Comparison of ENCODE assay signal across 26 mouse cellular contexts in the genomic region with DNA sequence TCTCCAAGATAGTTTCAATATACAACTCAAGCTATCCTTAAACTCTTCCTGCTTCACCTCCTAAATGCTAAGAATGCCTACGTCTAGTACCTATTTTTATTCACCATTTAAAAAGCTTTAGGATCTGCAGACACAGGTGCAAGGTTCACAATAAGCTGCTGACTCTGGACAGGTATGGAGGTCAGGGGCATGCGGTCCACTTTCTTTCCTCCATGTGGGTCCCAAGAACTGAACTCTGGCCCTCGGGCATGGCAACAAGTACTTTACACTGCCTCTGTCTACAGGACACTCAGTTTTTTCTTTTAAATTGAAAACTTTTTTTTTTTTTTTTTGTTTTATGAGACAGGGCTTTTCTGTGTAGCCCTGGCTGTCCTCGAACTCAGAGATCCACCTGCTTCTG. TPM values are rescaled to one million over a fixed set of nuclear protein-coding genes. Genes with fewer than 3 reads are reported as not detected.
A peak's percentile ranks its signal among the peaks of the same experiment; 100 is the strongest.
DNase-seq lines count a peak whose midpoint lies in the region; ATAC-seq lines count a peak whose summit lies in the region.
"Had no signal": no experiment of that assay in that cellular context is flagged by ENCODE, and none has a peak within 500 bp of the region (broad histone marks: within the 10 kb centered on the region; RNA-seq: fewer than 3 reads in every experiment).

No protein-coding gene starts in this region.

- no peak overlapping the region for H3K9ac ChIP-seq in kidney, embryonic 14.5 days (ENCODE audit: low read depth, low read length)
- no peak overlapping the region for H3K9ac ChIP-seq in kidney, embryonic 16.5 days (replicated peaks; ENCODE audit: low read length)
- no peak overlapping the region for H3K9ac ChIP-seq in kidney, embryonic 15.5 days
- H3K9ac ChIP-seq in liver, embryonic 12.5 days, result no peak overlapping the region
- H3K9ac ChIP-seq: embryonic facial prominence, embryonic 13.5 days; embryonic facial prominence, embryonic 15.5 days; forebrain, embryonic 12.5 days had no signal

- ATAC-seq in kidney, embryonic 14.5 days (ENCODE audit: low FRiP score, low TSS enrichment), result no peak
- ATAC-seq in kidney, embryonic 16.5 days (ENCODE audit: low FRiP score, low TSS enrichment), result no peak
- no peak for ATAC-seq in kidney, embryonic 15.5 days (replicated peaks; ENCODE audit: low FRiP score)
- no peak for ATAC-seq in liver, embryonic 12.5 days
- ATAC-seq: forebrain, embryonic 14.5 days had no signal

- H3K9me3 ChIP-seq in kidney, embryonic 14.5 days (ENCODE audit: control insufficient read depth, low read length), result no peaks in the 10 kb centered on the region
- no peaks in the 10 kb centered on the region for H3K9me3 ChIP-seq in kidney, embryonic 16.5 days (ENCODE audit: low read length)
- H3K9me3 ChIP-seq in kidney, embryonic 15.5 days (replicated peaks), result no peaks in the 10 kb centered on the region
- no peaks in the 10 kb centered on the region for H3K9me3 ChIP-seq in liver, embryonic 12.5 days (replicated peaks)
- H3K9me3 ChIP-seq: embryonic facial prominence, embryonic 13.5 days; embryonic facial prominence, embryonic 15.5 days; forebrain, embryonic 10.5 days; forebrain, embryonic 12.5 days had no signal

- peaks cover 55% of the 10 kb centered on the region for H3K36me3 ChIP-seq in kidney, embryonic 14.5 days (ENCODE audit: control insufficient read depth, insufficient read depth, low read length)
- peaks cover 19% of the 10 kb centered on the region for H3K36me3 ChIP-seq in kidney, embryonic 16.5 days (ENCODE audit: insufficient read depth, low read length)
- peaks cover 75% of the 10 kb centered on the region for H3K36me3 ChIP-seq in kidney, embryonic 15.5 days
- H3K36me3 ChIP-seq in liver, embryonic 12.5 days, result peaks cover 65% of the 10 kb centered on the region

- DNase-seq in kidney, adult 11 months, result peak; percentile 16
- peak; percentile 57 for DNase-seq in kidney, adult 9 months
- peak; percentile 34 for DNase-seq in kidney, postnatal 14 days
- DNase-seq in kidney, postnatal 36 days, result peak; percentile 43 to 57
- DNase-seq: adrenal gland, adult 2 months; adrenal gland, postnatal 10 days; adrenal gland, postnatal 25 days; cerebellum, adult 11 months; cerebellum, adult 18-20 months; cerebellum, adult 8-10 months; cerebellum, adult 9-11 months; cerebellum, postnatal 14 days; cerebellum, postnatal 36 days; embryo, embryonic 11 days had no signal

- H3K4me3 ChIP-seq in kidney, embryonic 14.5 days (ENCODE audit: low read length), result no peak overlapping the region
- H3K4me3 ChIP-seq in kidney, embryonic 16.5 days (ENCODE audit: low read length), result no peak overlapping the region
- no peak overlapping the region for H3K4me3 ChIP-seq in kidney, embryonic 15.5 days (replicated peaks)
- no peak overlapping the region for H3K4me3 ChIP-seq in liver, embryonic 12.5 days
- H3K4me3 ChIP-seq: embryonic facial prominence, embryonic 13.5 days; embryonic facial prominence, embryonic 15.5 days; erythroblast, embryonic 14.5 days; forebrain, embryonic 10.5 days; forebrain, embryonic 12.5 days had no signal

- H3K4me2 ChIP-seq in kidney, embryonic 14.5 days (replicated peaks; ENCODE audit: low read depth, low read length), result no peak overlapping the region
- no peak overlapping the region for H3K4me2 ChIP-seq in kidney, embryonic 16.5 days (replicated peaks; ENCODE audit: low read depth, low read length)
- no peak overlapping the region for H3K4me2 ChIP-seq in kidney, embryonic 15.5 days
- H3K4me2 ChIP-seq in liver, embryonic 12.5 days, result no peak overlapping the region
- H3K4me2 ChIP-seq: embryonic facial prominence, embryonic 13.5 days; embryonic facial prominence, embryonic 15.5 days; forebrain, embryonic 12.5 days had no signal

- WGBS in kidney, embryonic 14.5 days, result 93% methylated on average over 4 of the region's 4 CpGs
- WGBS in kidney, embryonic 16.5 days, result 94% methylated on average over 4 of the region's 4 CpGs
- 87% methylated on average over 4 of the region's 4 CpGs for WGBS in kidney, embryonic 15.5 days
- 83% methylated on average over 4 of the region's 4 CpGs for WGBS in liver, embryonic 12.5 days (ENCODE audit: insufficient replicate concordance)

- H3K4me1 ChIP-seq in kidney, embryonic 14.5 days (ENCODE audit: control insufficient read depth, insufficient read depth, low read length), result no peaks in the 10 kb centered on the region
- no peaks in the 10 kb centered on the region for H3K4me1 ChIP-seq in kidney, embryonic 16.5 days (ENCODE audit: insufficient read depth, low read length)
- H3K4me1 ChIP-seq in kidney, embryonic 15.5 days, result no peaks in the 10 kb centered on the region
- H3K4me1 ChIP-seq in liver, embryonic 12.5 days, result no peaks in the 10 kb centered on the region
- H3K4me1 ChIP-seq: embryonic facial prominence, embryonic 13.5 days; embryonic facial prominence, embryonic 15.5 days; forebrain, embryonic 10.5 days; forebrain, embryonic 12.5 days had no signal

- no peak overlapping the region for H3K27ac ChIP-seq in kidney, embryonic 14.5 days (ENCODE audit: low read depth, low read length)
- no peak overlapping the region for H3K27ac ChIP-seq in kidney, embryonic 16.5 days (ENCODE audit: low read length)
- H3K27ac ChIP-seq in kidney, embryonic 15.5 days, result no peak overlapping the region
- no peak overlapping the region for H3K27ac ChIP-seq in liver, embryonic 12.5 days
- H3K27ac ChIP-seq: embryonic facial prominence, embryonic 13.5 days; embryonic facial prominence, embryonic 15.5 days; forebrain, embryonic 10.5 days; forebrain, embryonic 12.5 days had no signal

- no peaks in the 10 kb centered on the region for H3K27me3 ChIP-seq in kidney, embryonic 14.5 days (ENCODE audit: control insufficient read depth, insufficient read depth, low read length)
- H3K27me3 ChIP-seq in kidney, embryonic 16.5 days (ENCODE audit: insufficient read depth, low read length), result no peaks in the 10 kb centered on the region
- H3K27me3 ChIP-seq in kidney, embryonic 15.5 days, result no peaks in the 10 kb centered on the region
- no peaks in the 10 kb centered on the region for H3K27me3 ChIP-seq in liver, embryonic 12.5 days (replicated peaks)
- H3K27me3 ChIP-seq: embryonic facial prominence, embryonic 13.5 days; embryonic facial prominence, embryonic 15.5 days; forebrain, embryonic 12.5 days had no signal

RNA-seq across cellular contexts. Expression of a gene that starts 16.1 kb away (rescaled TPM):
- polyA plus RNA-seq in kidney, embryonic 14.5 days (2014; fragmentation: Nextera tagmentation; extraction: Ambion mirVana), result 25.1 and 25.8 TPM in 2 replicates
- polyA plus RNA-seq in kidney, embryonic 16.5 days (2015; fragmentation: Nextera tagmentation; extraction: Ambion mirVana), result 16.5 and 19.6 TPM in 2 replicates
- 23.6 and 23.9 TPM in 2 replicates for polyA plus RNA-seq in kidney, embryonic 15.5 days (2015; fragmentation: Nextera tagmentation; extraction: Ambion mirVana)
- polyA plus RNA-seq in liver, embryonic 12.5 days (2016; fragmentation: Nextera tagmentation; extraction: Ambion mirVana), result 18.2 and 18.8 TPM in 2 replicates

RNA-seq across cellular contexts. Expression of a gene that starts 16.3 kb away (rescaled TPM):
- not detected in 2 replicates for polyA plus RNA-seq in kidney, embryonic 14.5 days (2014; fragmentation: Nextera tagmentation; extraction: Ambion mirVana)
- polyA plus RNA-seq in kidney, embryonic 16.5 days (2015; fragmentation: Nextera tagmentation; extraction: Ambion mirVana), result not detected in 2 replicates
- not detected in 2 replicates for polyA plus RNA-seq in kidney, embryonic 15.5 days (2015; fragmentation: Nextera tagmentation; extraction: Ambion mirVana)
- 0.26 TPM in 1 of 2 replicates, not detected in the other for polyA plus RNA-seq in liver, embryonic 12.5 days (2016; fragmentation: Nextera tagmentation; extraction: Ambion mirVana)
- polyA plus RNA-seq: adrenal gland, adult 2 months; C2C12; embryonic facial prominence, embryonic 11.5 days; embryonic facial prominence, embryonic 13.5 days; embryonic facial prominence, embryonic 15.5 days; erythroblast, embryonic 14.5 days; forebrain, embryonic 10.5 days had no signal

RNA-seq across cellular contexts. Expression of a gene that starts 30.4 kb away (rescaled TPM):
- polyA plus RNA-seq in kidney, embryonic 14.5 days (2014; fragmentation: Nextera tagmentation; extraction: Ambion mirVana), result 57.4 and 83.2 TPM in 2 replicates
- polyA plus RNA-seq in kidney, embryonic 16.5 days (2015; fragmentation: Nextera tagmentation; extraction: Ambion mirVana), result 70.9 and 73.9 TPM in 2 replicates
- 70.7 and 75.6 TPM in 2 replicates for polyA plus RNA-seq in kidney, embryonic 15.5 days (2015; fragmentation: Nextera tagmentation; extraction: Ambion mirVana)
- polyA plus RNA-seq in liver, embryonic 12.5 days (2016; fragmentation: Nextera tagmentation; extraction: Ambion mirVana), result 58.9 and 59.7 TPM in 2 replicates

RNA-seq across cellular contexts. Expression of a gene that starts 41.6 kb away (rescaled TPM):
- 51.7 and 64.6 TPM in 2 replicates for polyA plus RNA-seq in kidney, embryonic 14.5 days (2014; fragmentation: Nextera tagmentation; extraction: Ambion mirVana)
- polyA plus RNA-seq in kidney, embryonic 16.5 days (2015; fragmentation: Nextera tagmentation; extraction: Ambion mirVana), result 37.2 and 39.6 TPM in 2 replicates
- polyA plus RNA-seq in kidney, embryonic 15.5 days (2015; fragmentation: Nextera tagmentation; extraction: Ambion mirVana), result 40.6 and 43.9 TPM in 2 replicates
- polyA plus RNA-seq in liver, embryonic 12.5 days (2016; fragmentation: Nextera tagmentation; extraction: Ambion mirVana), result 6.1 and 6.9 TPM in 2 replicates
- polyA plus RNA-seq: erythroblast, embryonic 14.5 days had no signal
